11 mouse cellular contexts compared by ENCODE assay signal in the genomic region with DNA sequence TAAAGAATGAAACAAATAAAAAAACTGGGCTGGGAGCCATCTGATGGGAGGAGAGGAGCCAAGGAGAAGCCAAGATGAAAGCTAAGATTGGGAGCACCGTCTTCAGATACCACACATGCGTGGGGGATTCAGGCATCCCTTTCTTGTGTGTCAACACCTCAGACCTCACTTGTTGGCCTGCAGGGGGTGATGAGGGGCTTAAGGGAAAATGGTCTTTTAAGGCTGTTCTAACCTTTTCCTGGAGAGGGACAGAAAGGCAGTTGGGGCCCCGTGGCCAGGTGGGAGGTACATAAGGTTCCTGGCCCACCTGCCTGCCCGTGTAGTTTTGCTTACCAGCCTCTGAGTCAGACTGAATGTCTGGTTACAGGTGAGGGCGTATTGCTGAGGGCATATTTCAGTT. TPM values are rescaled to one million over a fixed set of nuclear protein-coding genes. Genes with fewer than 3 reads are reported as not detected.
DNase-seq lines count a peak whose midpoint lies in the region; ATAC-seq lines count a peak whose summit lies in the region.
"Had no signal": no experiment of that assay in that cellular context is flagged by ENCODE, and none has a peak within 500 bp of the region (broad histone marks: within the 10 kb centered on the region; RNA-seq: fewer than 3 reads in every experiment).

No protein-coding gene starts in this region.

- peak overlapping the region; percentile 87 for H3K27ac ChIP-seq in heart, embryonic 13.5 days (replicated peaks)
- no peak overlapping the region for H3K27ac ChIP-seq in midbrain, embryonic 13.5 days
- H3K27ac ChIP-seq in midbrain, embryonic 11.5 days (ENCODE audit: low read depth, low read length), result no peak overlapping the region
- no peak overlapping the region for H3K27ac ChIP-seq in neural tube, embryonic 13.5 days (replicated peaks)

- peak overlapping the region; percentile 68 for H3K4me3 ChIP-seq in heart, embryonic 13.5 days
- no peak overlapping the region for H3K4me3 ChIP-seq in midbrain, embryonic 13.5 days (replicated peaks)
- H3K4me3 ChIP-seq in midbrain, embryonic 11.5 days (ENCODE audit: low read depth, low read length), result no peak overlapping the region
- no peak overlapping the region for H3K4me3 ChIP-seq in neural tube, embryonic 13.5 days
- H3K4me3 ChIP-seq: megakaryocyte, embryonic 14.5 days had no signal

- peak overlapping the region; percentile 100 for H3K9ac ChIP-seq in heart, embryonic 13.5 days
- H3K9ac ChIP-seq in midbrain, embryonic 13.5 days (replicated peaks), result peak overlapping the region; percentile 10; the same call in 1 of the 2 replicates
- H3K9ac ChIP-seq in midbrain, embryonic 11.5 days (ENCODE audit: low read length), result no peak overlapping the region
- peak overlapping the region; percentile 61; the same call in 1 of the 2 replicates for H3K9ac ChIP-seq in neural tube, embryonic 13.5 days

- H3K36me3 ChIP-seq in heart, embryonic 13.5 days, result peaks cover 65% of the 10 kb centered on the region
- H3K36me3 ChIP-seq in midbrain, embryonic 13.5 days, result peaks cover 37% of the 10 kb centered on the region
- no peaks in the 10 kb centered on the region for H3K36me3 ChIP-seq in midbrain, embryonic 11.5 days (ENCODE audit: control insufficient read depth, insufficient read depth, low read length)
- peaks cover 44% of the 10 kb centered on the region for H3K36me3 ChIP-seq in neural tube, embryonic 13.5 days

- 39% methylated on average over 5 of the region's 5 CpGs for WGBS in heart, embryonic 13.5 days
- WGBS in midbrain, embryonic 13.5 days, result 85% methylated on average over 5 of the region's 5 CpGs
- WGBS in midbrain, embryonic 11.5 days, result 80% methylated on average over 5 of the region's 5 CpGs
- WGBS in neural tube, embryonic 13.5 days, result 75% methylated on average over 5 of the region's 5 CpGs

- H3K4me1 ChIP-seq in heart, embryonic 13.5 days, result peaks cover 71% of the 10 kb centered on the region
- peaks cover 77% of the 10 kb centered on the region for H3K4me1 ChIP-seq in midbrain, embryonic 13.5 days (replicated peaks)
- H3K4me1 ChIP-seq in midbrain, embryonic 11.5 days (ENCODE audit: control insufficient read depth, insufficient read depth, low read length), result peaks cover 25% of the 10 kb centered on the region
- H3K4me1 ChIP-seq in neural tube, embryonic 13.5 days (replicated peaks), result peaks cover 82% of the 10 kb centered on the region

- ATAC-seq in heart, embryonic 13.5 days (ENCODE audit: extremely low read depth, insufficient number of reproducible peaks, low FRiP score, low TSS enrichment), result no peak
- no peak for ATAC-seq in midbrain, embryonic 13.5 days
- ATAC-seq in midbrain, embryonic 11.5 days (ENCODE audit: low FRiP score), result no peak
- ATAC-seq in neural tube, embryonic 13.5 days (ENCODE audit: low read depth), result no peak
- ATAC-seq: inflammation-experienced regulatory T-cells, adult 6 months had no signal

- no peaks in the 10 kb centered on the region for H3K9me3 ChIP-seq in heart, embryonic 13.5 days
- no peaks in the 10 kb centered on the region for H3K9me3 ChIP-seq in midbrain, embryonic 13.5 days
- H3K9me3 ChIP-seq in midbrain, embryonic 11.5 days (ENCODE audit: control insufficient read depth, low read length), result no peaks in the 10 kb centered on the region
- no peaks in the 10 kb centered on the region for H3K9me3 ChIP-seq in neural tube, embryonic 13.5 days
- H3K9me3 ChIP-seq: megakaryocyte, embryonic 14.5 days had no signal

- no peaks in the 10 kb centered on the region for H3K27me3 ChIP-seq in heart, embryonic 13.5 days (replicated peaks)
- H3K27me3 ChIP-seq in midbrain, embryonic 13.5 days, result no peaks in the 10 kb centered on the region
- H3K27me3 ChIP-seq in midbrain, embryonic 11.5 days (ENCODE audit: control insufficient read depth, insufficient read depth, low read length), result no peaks in the 10 kb centered on the region
- H3K27me3 ChIP-seq in neural tube, embryonic 13.5 days, result no peaks in the 10 kb centered on the region

- H3K4me2 ChIP-seq in heart, embryonic 13.5 days, result peak overlapping the region; percentile 94
- peak overlapping the region; percentile 82 for H3K4me2 ChIP-seq in midbrain, embryonic 13.5 days (replicated peaks)
- H3K4me2 ChIP-seq in midbrain, embryonic 11.5 days, result no peak overlapping the region
- H3K4me2 ChIP-seq in neural tube, embryonic 13.5 days, result peak overlapping the region; percentile 79

- intact Hi-C loops in heart, postnatal 36 days (cut with DNase I), result no loop called here
- intact Hi-C loops in heart, postnatal 10 days (cut with DNase I), result loop anchor here (2.0 kb wide), 1 partner anchor 15 kb away; no protein-coding TSS in a partner anchor

- DNase-seq in heart, postnatal 36 days, result no peak
- no peak for DNase-seq in midbrain, embryonic 11.5 days (ENCODE audit: low spot score, missing footprints)
- peak; percentile 19 to 31 for DNase-seq in heart, postnatal 10 days
- DNase-seq in ovary, postnatal 14 days (ENCODE audit: low spot score), result no peak
- no peak for DNase-seq in frontal cortex, postnatal 36 days (ENCODE audit: low spot score in 2 of 2)
- DNase-seq: right cerebral cortex, adult 18-20 months had no signal

RNA-seq across cellular contexts. Expression of a gene that starts 4.1 kb away (rescaled TPM):
- polyA plus RNA-seq in heart, embryonic 13.5 days (2015; fragmentation: Nextera tagmentation; extraction: Ambion mirVana), result 25.6 and 30.8 TPM in 2 replicates
- total RNA-seq in heart, postnatal 36 days (2021), result 100 to 1,000 TPM; 339 to 436 TPM
- polyA plus RNA-seq in midbrain, embryonic 13.5 days (2015; fragmentation: Nextera tagmentation; extraction: Ambion mirVana), result 6.3 and 7.0 TPM in 2 replicates
- 5.1 and 5.3 TPM in 2 replicates for polyA plus RNA-seq in midbrain, embryonic 11.5 days (2014; fragmentation: Nextera tagmentation; extraction: Ambion mirVana)
- total RNA-seq in heart, postnatal 10 days (2021), result 100 to 1,000 TPM; 456 to 731 TPM
- polyA plus RNA-seq in neural tube, embryonic 13.5 days (2015; fragmentation: Nextera tagmentation; extraction: Ambion mirVana), result 6.3 and 7.5 TPM in 2 replicates

Comparison
In these comparisons a context has a peak if more than half of its experiments do, and no peak if none do; other contexts are left out.
1. DNase-seq: peak in heart, postnatal 10 days (2 of 2); none in heart, postnatal 36 days (0 of 2), midbrain, embryonic 11.5 days (single experiment), ovary, postnatal 14 days (single experiment) and frontal cortex, postnatal 36 days (0 of 2).